Mouse (Mus musculus): ENCODE data around the gene Hhat.

GRCm38 (mm10) chr1:192447666-192448065 is 323.4 kb downstream of the Hhat start:
- TF ChIP-seq CTCF (IDR thresholded peaks at IDR 0.05; ENCODE audit: low read depth, low read length) = no peak
- TF ChIP-seq POLR2A (IDR thresholded peaks at IDR 0.05; ENCODE audit: insufficient read depth, low read length) = no peak
- TF ChIP-seq EP300 (IDR thresholded peaks at IDR 0.05; ENCODE audit: insufficient read depth, low read depth, low read length) = no peak

Measured in ES-Bruce4 (cell line).